Mouse (Mus musculus): Measurements from ENCODE around the gene Tagln2. TPM values are rescaled to one million over a fixed set of nuclear protein-coding genes. Genes with fewer than 3 reads are reported as not detected.

The Tagln2 gene
- polyA plus RNA-seq, 1 experiment = 208 TPM

DNA sequence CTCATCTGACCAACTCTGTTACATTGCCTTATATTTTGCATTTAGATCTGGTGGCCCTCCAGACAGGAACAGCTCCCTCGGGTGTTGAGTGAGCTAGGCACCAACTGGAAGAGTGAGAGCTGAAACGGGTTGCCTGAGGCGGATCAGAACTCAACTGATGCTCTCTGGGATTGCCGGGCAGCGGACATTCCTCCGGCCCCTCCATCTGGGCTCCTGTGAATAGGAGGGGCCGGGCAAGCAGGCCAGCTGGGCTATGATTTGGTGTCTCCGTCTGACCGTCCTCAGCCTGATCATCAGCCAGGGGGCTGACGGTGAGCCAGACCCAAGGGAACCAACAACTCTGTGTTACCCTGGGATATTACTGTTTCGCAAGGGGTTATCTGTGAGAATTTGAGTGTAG lies 15.6 kb upstream of the Tagln2 start:
- no peak for DNase-seq (ENCODE audit: low read depth in 1 of 2, low spot score in 2 of 2)
- H3K36me3 ChIP-seq (ENCODE audit: control insufficient read depth, insufficient read depth, low read length) = no peaks in the 10 kb centered on the region
- no peaks in the 10 kb centered on the region for H3K27me3 ChIP-seq (ENCODE audit: control insufficient read depth, insufficient read depth, low read length)
- 93% methylated on average over 11 of the region's 11 CpGs for WGBS
- no peak overlapping the region for H3K27ac ChIP-seq (ENCODE audit: insufficient read depth, low read length)
- TF ChIP-seq POLR2A (IDR thresholded peaks at IDR 0.05; ENCODE audit: low read depth, low read length) = no peak
- TF ChIP-seq CTCF (IDR thresholded peaks at IDR 0.05; ENCODE audit: extremely low read depth, insufficient read depth, insufficient read length, insufficient replicate concordance) = no peak
- H3K4me3 ChIP-seq (ENCODE audit: extremely low read depth, insufficient read depth, insufficient read length) = no peak overlapping the region
- peaks cover 7% of the 10 kb centered on the region; the same call in 1 of the 2 replicates for H3K4me1 ChIP-seq (ENCODE audit: control insufficient read depth, insufficient read depth, insufficient read length)

DNA sequence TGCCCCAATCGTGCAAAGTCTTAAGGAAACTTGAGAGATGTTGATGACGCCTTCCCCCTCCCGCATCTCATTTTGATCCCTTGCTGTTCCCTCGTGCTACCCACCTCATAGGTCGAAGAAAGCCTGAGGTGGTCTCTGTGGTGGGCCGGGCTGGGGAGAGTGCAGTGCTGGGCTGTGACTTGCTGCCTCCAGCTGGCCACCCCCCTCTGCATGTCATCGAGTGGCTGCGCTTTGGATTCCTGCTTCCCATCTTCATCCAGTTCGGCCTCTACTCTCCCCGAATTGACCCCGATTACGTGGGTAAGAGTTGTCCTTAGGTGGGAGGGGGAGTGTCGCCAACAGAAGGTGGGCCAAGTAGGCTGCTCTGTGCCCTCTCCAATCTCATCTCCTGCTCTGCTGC lies 15.2 kb upstream of the Tagln2 start:
- no peak overlapping the region for H3K27ac ChIP-seq (ENCODE audit: insufficient read depth, low read length)
- WGBS = 93% methylated on average over 13 of the region's 13 CpGs
- peaks cover 7% of the 10 kb centered on the region; the same call in 1 of the 2 replicates for H3K4me1 ChIP-seq (ENCODE audit: control insufficient read depth, insufficient read depth, insufficient read length)
- no peaks in the 10 kb centered on the region for H3K36me3 ChIP-seq (ENCODE audit: control insufficient read depth, insufficient read depth, low read length)
- TF ChIP-seq CTCF (IDR thresholded peaks at IDR 0.05; ENCODE audit: extremely low read depth, insufficient read depth, insufficient read length, insufficient replicate concordance) (no peak), POLR2A (IDR thresholded peaks at IDR 0.05; ENCODE audit: low read depth, low read length) (no peak)
- H3K27me3 ChIP-seq (ENCODE audit: control insufficient read depth, insufficient read depth, low read length) = no peaks in the 10 kb centered on the region
- DNase-seq (ENCODE audit: low read depth in 1 of 2, low spot score in 2 of 2) = no peak
- no peak overlapping the region for H3K4me3 ChIP-seq (ENCODE audit: extremely low read depth, insufficient read depth, insufficient read length)

GRCm38 (mm10) chr1:172485821-172486220 lies 14.0 kb upstream of the Tagln2 start:
- DNase-seq (ENCODE audit: low read depth in 1 of 2, low spot score in 2 of 2) = no peak
- 78% methylated on average over 6 of the region's 6 CpGs for WGBS

DNA sequence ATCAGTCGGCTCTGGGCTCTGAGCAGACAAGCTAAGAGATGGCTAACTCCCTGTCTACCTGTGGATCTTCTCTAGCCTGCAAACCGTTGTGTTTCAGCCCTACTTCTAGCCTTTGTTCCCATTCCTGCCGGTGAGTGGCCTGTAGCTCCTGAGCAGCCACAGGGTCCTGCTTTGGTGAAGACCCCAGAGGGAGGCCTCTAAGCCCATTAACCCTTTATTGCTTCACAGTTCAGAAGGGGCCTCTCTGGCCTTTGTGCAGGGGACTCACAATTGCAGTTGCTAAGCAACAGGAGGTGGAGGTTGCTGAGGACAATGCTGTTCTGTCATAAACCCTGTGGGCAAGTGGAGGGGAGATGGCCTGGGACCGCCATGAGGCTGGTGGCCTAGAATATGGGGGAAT lies 13.6 kb upstream of the Tagln2 start:
- no peak for TF ChIP-seq POLR2A (IDR thresholded peaks at IDR 0.05; ENCODE audit: low read depth, low read length)
- TF ChIP-seq CTCF (IDR thresholded peaks at IDR 0.05; ENCODE audit: extremely low read depth, insufficient read depth, insufficient read length, insufficient replicate concordance) = no peak
- Histone ChIP-seq H3K27me3 (ENCODE audit: control insufficient read depth, insufficient read depth, low read length) (no peaks in the 10 kb centered on the region), H3K4me3 (ENCODE audit: extremely low read depth, insufficient read depth, insufficient read length) (no peak overlapping the region), H3K36me3 (ENCODE audit: control insufficient read depth, insufficient read depth, low read length) (no peaks in the 10 kb centered on the region), H3K4me1 (ENCODE audit: control insufficient read depth, insufficient read depth, insufficient read length) (peaks cover 7% of the 10 kb centered on the region; the same call in 1 of the 2 replicates), H3K27ac (ENCODE audit: insufficient read depth, low read length) (no peak overlapping the region)
- DNase-seq (ENCODE audit: low read depth in 1 of 2, low spot score in 2 of 2) = no peak
- WGBS = 78% methylated on average over 4 of the region's 4 CpGs

More at GRCm38 (mm10) chr1:172485821-172486220, 14.0 kb upstream of the Tagln2 start:
- Histone ChIP-seq H3K4me3 (ENCODE audit: extremely low read depth, insufficient read depth, insufficient read length) (no peak overlapping the region), H3K4me1 (ENCODE audit: control insufficient read depth, insufficient read depth, insufficient read length) (peaks cover 7% of the 10 kb centered on the region; the same call in 1 of the 2 replicates), H3K27me3 (ENCODE audit: control insufficient read depth, insufficient read depth, low read length) (no peaks in the 10 kb centered on the region), H3K27ac (ENCODE audit: insufficient read depth, low read length) (no peak overlapping the region), H3K36me3 (ENCODE audit: control insufficient read depth, insufficient read depth, low read length) (no peaks in the 10 kb centered on the region)
- TF ChIP-seq POLR2A (IDR thresholded peaks at IDR 0.05; ENCODE audit: low read depth, low read length) (no peak), CTCF (IDR thresholded peaks at IDR 0.05; ENCODE audit: extremely low read depth, insufficient read depth, insufficient read length, insufficient replicate concordance) (no peak)

DNA sequence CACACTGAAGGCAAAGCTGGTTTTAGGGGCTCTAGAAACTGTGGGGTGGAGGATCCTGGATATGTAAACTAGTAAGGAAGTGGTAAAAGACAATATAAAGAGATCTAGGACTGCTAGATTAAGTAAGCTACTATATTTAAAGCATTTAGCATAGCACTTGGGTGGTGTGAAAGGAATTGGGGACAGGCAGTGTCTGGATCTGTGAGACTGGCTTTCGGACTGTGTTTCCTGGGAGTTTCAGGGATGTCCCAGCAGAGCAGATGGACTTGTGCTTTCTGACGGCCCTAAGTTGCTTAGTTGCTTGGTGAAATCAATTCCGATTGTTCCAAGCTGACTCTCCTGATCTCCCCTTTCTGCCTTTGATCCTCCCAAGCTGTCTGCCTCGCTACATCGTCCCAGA lies 13.2 kb upstream of the Tagln2 start:
- TF ChIP-seq POLR2A (IDR thresholded peaks at IDR 0.05; ENCODE audit: low read depth, low read length) (no peak), CTCF (IDR thresholded peaks at IDR 0.05; ENCODE audit: extremely low read depth, insufficient read depth, insufficient read length, insufficient replicate concordance) (no peak)
- WGBS = 87% methylated on average over 5 of the region's 5 CpGs
- H3K27me3 ChIP-seq (ENCODE audit: control insufficient read depth, insufficient read depth, low read length) = no peaks in the 10 kb centered on the region
- H3K27ac ChIP-seq (ENCODE audit: insufficient read depth, low read length) = no peak overlapping the region
- peaks cover 4% of the 10 kb centered on the region; the same call in 1 of the 2 replicates for H3K4me1 ChIP-seq (ENCODE audit: control insufficient read depth, insufficient read depth, insufficient read length)
- H3K36me3 ChIP-seq (ENCODE audit: control insufficient read depth, insufficient read depth, low read length) = no peaks in the 10 kb centered on the region
- no peak for DNase-seq (ENCODE audit: low read depth in 1 of 2, low spot score in 2 of 2)
- no peak overlapping the region for H3K4me3 ChIP-seq (ENCODE audit: extremely low read depth, insufficient read depth, insufficient read length)

- no peaks in the 10 kb centered on the region for H3K27me3 ChIP-seq (ENCODE audit: control insufficient read depth, insufficient read depth, low read length)
- DNase-seq (ENCODE audit: low read depth in 1 of 2, low spot score in 2 of 2) = no peak
- H3K36me3 ChIP-seq (ENCODE audit: control insufficient read depth, insufficient read depth, low read length) = no peaks in the 10 kb centered on the region
- no peak for TF ChIP-seq CTCF (IDR thresholded peaks at IDR 0.05; ENCODE audit: extremely low read depth, insufficient read depth, insufficient read length, insufficient replicate concordance)
- no peak for TF ChIP-seq POLR2A (IDR thresholded peaks at IDR 0.05; ENCODE audit: low read depth, low read length)
- H3K27ac ChIP-seq (ENCODE audit: insufficient read depth, low read length) = no peak overlapping the region
- WGBS = 85% methylated on average over 4 of the region's 4 CpGs
- no peak overlapping the region for H3K4me3 ChIP-seq (ENCODE audit: extremely low read depth, insufficient read depth, insufficient read length)
- no peaks in the 10 kb centered on the region; the same call in 1 of the 2 replicates for H3K4me1 ChIP-seq (ENCODE audit: control insufficient read depth, insufficient read depth, insufficient read length)
Measured at GRCm38 (mm10) chr1:172487859-172488258, 12.0 kb upstream of the Tagln2 start.

GRCm38 (mm10) chr1:172488831-172489230 lies 11.0 kb upstream of the Tagln2 start:
- H3K27me3 ChIP-seq (ENCODE audit: control insufficient read depth, insufficient read depth, low read length) = no peaks in the 10 kb centered on the region
- TF ChIP-seq CTCF (IDR thresholded peaks at IDR 0.05; ENCODE audit: extremely low read depth, insufficient read depth, insufficient read length, insufficient replicate concordance) (no peak), POLR2A (IDR thresholded peaks at IDR 0.05; ENCODE audit: low read depth, low read length) (no peak)
- H3K27ac ChIP-seq (ENCODE audit: insufficient read depth, low read length) = no peak overlapping the region
- no peak overlapping the region for H3K4me3 ChIP-seq (ENCODE audit: extremely low read depth, insufficient read depth, insufficient read length)
- H3K36me3 ChIP-seq (ENCODE audit: control insufficient read depth, insufficient read depth, low read length) = no peaks in the 10 kb centered on the region
- 81% methylated on average over 7 of the region's 7 CpGs for WGBS
- DNase-seq (ENCODE audit: low read depth in 1 of 2, low spot score in 2 of 2) = no peak
- no peaks in the 10 kb centered on the region; the same call in 1 of the 2 replicates for H3K4me1 ChIP-seq (ENCODE audit: control insufficient read depth, insufficient read depth, insufficient read length)
